Mouse (Mus musculus) lung, embryonic 14.5 days (tissue): ENCODE results near the gene Ppp1r12b. TPM values are rescaled to one million over a fixed set of nuclear protein-coding genes. Genes with fewer than 3 reads are reported as not detected.
A peak's percentile ranks its signal among the peaks of the same experiment; 100 is the strongest.

Source experiments
- ATAC-seq: fragments of 200-750 bp; cut with Nextera tagmentation; 2 replicates; pipeline ENCODE4 v1.8.0; 2017; ENCODE audit warnings: mild to moderate bottlenecking, moderate TSS enrichment, moderate library complexity; ENCODE audit not compliant: insufficient read depth
- DNase-seq: peaks from one replicate; pipeline ENCODE4 v3.0.0-alpha.2; 2015
- H3K27ac ChIP-seq: fragments of 300-500 bp; sonication (generic); 2 replicates; pipeline ENCODE4 v1.5.1; 2014; ENCODE audit warnings: low read depth, mild to moderate bottlenecking, moderate library complexity
- H3K27me3 ChIP-seq: fragments of 300-500 bp; sonication (generic); 2 replicates; pipeline ENCODE4 v1.6.1; 2014; ENCODE audit warnings: low read length, control low read depth; ENCODE audit not compliant: insufficient read depth
- H3K36me3 ChIP-seq: fragments of 300-500 bp; sonication (generic); 2 replicates; pipeline ENCODE4 v1.6.1; 2014; ENCODE audit warnings: control low read depth; ENCODE audit not compliant: insufficient read depth
- H3K4me1 ChIP-seq: fragments of 300-500 bp; sonication (generic); 2 replicates; pipeline ENCODE4 v1.6.1; 2014; ENCODE audit warnings: antibody characterized with exemption, control low read depth; ENCODE audit not compliant: insufficient read depth
- H3K4me2 ChIP-seq: fragments of 300-500 bp; sonication (generic); 2 replicates; pipeline ENCODE4 v1.6.1; 2014; ENCODE audit warnings: mild to moderate bottlenecking
- H3K4me3 ChIP-seq: fragments of 300-500 bp; sonication (generic); 2 replicates; pipeline ENCODE4 v1.5.1; 2014; ENCODE audit warnings: low read depth, low read length
- H3K9ac ChIP-seq: fragments of 300-500 bp; sonication (generic); 2 replicates; pipeline ENCODE4 v1.6.1; 2014
- H3K9me3 ChIP-seq: fragments of 300-500 bp; sonication (generic); 2 replicates; pipeline ENCODE4 v1.6.1; 2016; ENCODE audit warnings: low read depth, low read length, control low read depth
- CTCF ChIP-seq: IDR thresholded peaks from 2 replicates; pipeline ENCODE4 v1.5.1; 2016; ENCODE audit warnings: antibody characterized with exemption, low read depth
- WGBS: fragments of 180-500 bp; shearing (Covaris S2); extraction: QIAGEN DNeasy Blood & Tissue Kit; methylation state at CpG from one replicate; pipeline ENCODE4 v1.1.7; 2014; 5-methylcytosine and 5-hydroxymethylcytosine counted together
- polyA plus RNA-seq: library from polyadenylated mRNA; unstranded; fragments of >200 nt; fragmentation: Nextera tagmentation; extraction: Ambion mirVana; gene quantifications from 2 replicates; pipeline ENCODE4 v1.2.1, GENCODE M21; 2014

The Ppp1r12b gene
- polyA plus RNA-seq, 1 experiment from 2014 or later, result 11.5 TPM

DNA sequence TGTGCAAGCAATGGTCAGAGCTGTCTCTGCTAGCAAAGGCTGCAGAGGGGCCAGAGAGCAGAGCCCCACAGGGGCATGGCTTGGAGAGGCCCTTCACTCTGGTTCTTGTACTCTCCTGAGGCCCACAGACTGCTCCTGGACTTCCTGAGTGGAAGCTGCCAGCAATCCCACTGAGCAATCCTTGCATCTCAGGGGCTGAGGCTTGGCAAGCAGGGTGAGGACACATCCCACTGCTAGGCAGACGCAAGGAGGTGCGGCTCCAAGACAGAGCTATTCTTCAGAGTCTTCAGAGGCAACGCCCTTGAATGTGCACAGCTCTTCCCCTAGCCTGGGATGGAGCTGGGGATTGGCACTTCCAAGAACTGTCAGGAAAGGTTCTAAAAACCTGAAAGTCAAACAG is 198.5 kb downstream of the Ppp1r12b start:
- H3K36me3 ChIP-seq, result peaks cover 24% of the 10 kb centered on the region

DNA sequence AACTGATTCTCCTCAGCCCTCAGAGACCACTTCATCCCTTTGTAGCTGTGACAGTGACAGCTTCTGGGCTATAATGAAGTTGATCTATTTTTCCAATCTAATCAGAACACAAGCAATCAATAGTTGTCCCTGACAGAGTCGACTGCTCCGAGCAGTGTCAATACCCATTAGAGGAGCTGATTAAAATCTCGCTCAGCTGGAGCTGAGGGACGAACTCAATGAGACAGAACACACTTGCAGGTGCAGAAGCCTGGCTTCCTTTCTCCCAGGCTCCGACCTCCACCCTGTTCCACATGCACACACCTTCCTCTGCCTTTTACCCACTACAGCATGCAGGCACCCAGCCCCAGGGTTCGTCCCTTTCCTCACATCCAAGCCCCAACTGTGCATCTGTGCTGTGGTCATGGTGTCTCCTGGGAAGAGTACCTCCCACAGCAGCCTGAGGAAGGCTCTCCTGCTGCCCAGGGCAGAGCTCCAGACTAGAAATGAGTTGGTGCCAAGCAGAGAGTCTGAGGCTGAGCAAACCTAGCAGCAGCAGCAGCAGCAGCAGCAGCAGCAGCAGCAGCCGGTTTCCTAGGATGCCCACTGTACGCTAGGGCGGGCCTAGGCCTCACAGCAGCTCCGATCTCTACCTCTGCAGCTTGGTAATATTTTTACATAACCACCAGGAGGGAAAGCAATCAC is 199.4 kb downstream of the Ppp1r12b start:
- 66% methylated on average over 10 of the region's 10 CpGs for WGBS
- Histone ChIP-seq H3K27me3 (no peaks in the 10 kb centered on the region), H3K36me3 (peaks cover 24% of the 10 kb centered on the region), H3K27ac (no peak overlapping the region), H3K4me1 (peaks cover 35% of the 10 kb centered on the region), H3K4me3 (no peak overlapping the region), H3K9ac (no peak overlapping the region), H3K4me2 (no peak overlapping the region), H3K9me3 (no peaks in the 10 kb centered on the region)
- ATAC-seq, result no peak
- DNase-seq, result no peak
- no peak for TF ChIP-seq CTCF

More for the DNA sequence above, 198.5 kb downstream of the Ppp1r12b start:
- DNase-seq (no peak), ATAC-seq (no peak)
- H3K4me1 ChIP-seq, result peaks cover 35% of the 10 kb centered on the region
- TF ChIP-seq CTCF, result no peak
- no peaks in the 10 kb centered on the region for H3K9me3 ChIP-seq
- no peak overlapping the region for H3K4me3 ChIP-seq
- no peaks in the 10 kb centered on the region for H3K27me3 ChIP-seq
- 74% methylated on average over 3 of the region's 3 CpGs for WGBS
- H3K9ac ChIP-seq, result no peak overlapping the region
- no peak overlapping the region for H3K4me2 ChIP-seq
- H3K27ac ChIP-seq, result 0 out of 2 replicates have a peak overlapping the region, but pooled peaks have one; percentile 15

DNA sequence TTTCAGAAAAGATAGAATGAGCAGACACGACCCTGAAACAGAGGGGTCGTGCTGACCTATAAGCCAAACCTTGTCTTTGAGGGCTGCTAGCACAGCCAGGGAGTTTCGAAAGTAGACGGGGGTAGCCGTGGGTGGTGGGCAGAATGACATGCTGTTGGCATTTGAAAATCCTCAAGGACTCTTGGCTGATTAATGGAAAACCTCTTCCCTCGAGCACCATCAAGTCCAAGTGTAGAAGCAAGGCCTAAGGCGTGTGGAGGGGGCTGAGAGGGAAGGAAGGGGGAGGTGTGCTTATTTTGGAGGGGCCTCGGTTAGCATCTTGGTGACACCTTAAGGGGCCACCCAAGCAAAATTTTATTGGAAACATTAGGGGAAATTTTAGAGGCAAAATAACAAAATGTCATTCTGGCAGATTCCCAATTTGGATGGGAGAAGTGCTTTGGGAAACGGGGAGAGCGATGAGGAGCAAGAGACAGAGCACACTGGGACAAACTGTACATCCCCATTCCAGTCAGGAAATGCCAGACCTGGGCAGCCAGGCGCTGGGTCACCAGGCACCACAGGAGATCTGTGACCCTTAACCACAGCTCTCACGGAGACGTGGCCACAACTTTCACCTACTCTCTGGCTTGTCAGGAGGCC is 200.1 kb downstream of the Ppp1r12b start:
- no peak overlapping the region for H3K4me3 ChIP-seq
- DNase-seq, result peak; percentile 69
- peaks cover 24% of the 10 kb centered on the region for H3K36me3 ChIP-seq
- no peaks in the 10 kb centered on the region for H3K9me3 ChIP-seq
- peaks cover 35% of the 10 kb centered on the region for H3K4me1 ChIP-seq
- H3K9ac ChIP-seq, result 0 out of 2 replicates have a peak overlapping the region, but pooled peaks have one; percentile 6
- no peak for ATAC-seq
- no peak overlapping the region for H3K4me2 ChIP-seq
- 28% methylated on average over 13 of the region's 13 CpGs for WGBS
- 0 out of 2 replicates have a peak overlapping the region, but pooled peaks have one; percentile 42 for H3K27ac ChIP-seq
- no peak for TF ChIP-seq CTCF
- no peaks in the 10 kb centered on the region for H3K27me3 ChIP-seq

DNA sequence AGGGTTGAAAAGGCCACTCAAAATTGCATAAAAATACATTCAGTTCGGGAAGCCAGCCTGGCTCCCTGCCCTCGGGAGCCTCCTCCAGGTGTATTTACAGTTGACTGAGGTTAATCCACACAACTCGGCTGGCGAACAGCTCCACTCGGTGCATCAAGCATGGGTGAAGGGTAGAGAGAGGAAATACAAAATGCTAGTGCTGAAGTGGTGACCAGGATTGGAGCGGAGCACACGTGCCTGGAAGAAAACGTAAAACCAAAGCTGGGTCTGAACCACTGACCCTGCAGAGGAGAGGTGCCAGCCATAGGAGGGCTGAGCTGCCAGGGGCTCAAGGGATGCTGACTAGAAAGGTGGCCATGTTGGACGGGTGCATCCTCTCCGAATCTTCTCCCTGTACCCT is 200.9 kb downstream of the Ppp1r12b start:
- Histone ChIP-seq H3K4me2 (no peak overlapping the region), H3K4me1 (peaks cover 38% of the 10 kb centered on the region), H3K4me3 (no peak overlapping the region), H3K27me3 (no peaks in the 10 kb centered on the region), H3K27ac (peak overlapping the region; percentile 40; the same call in 1 of the 2 replicates), H3K9ac (no peak overlapping the region), H3K9me3 (no peaks in the 10 kb centered on the region), H3K36me3 (peaks cover 19% of the 10 kb centered on the region; the same call in 1 of the 2 replicates)
- DNase-seq, result no peak
- TF ChIP-seq CTCF, result no peak
- no peak for ATAC-seq
- WGBS, result 56% methylated on average over 10 of the region's 10 CpGs

DNA sequence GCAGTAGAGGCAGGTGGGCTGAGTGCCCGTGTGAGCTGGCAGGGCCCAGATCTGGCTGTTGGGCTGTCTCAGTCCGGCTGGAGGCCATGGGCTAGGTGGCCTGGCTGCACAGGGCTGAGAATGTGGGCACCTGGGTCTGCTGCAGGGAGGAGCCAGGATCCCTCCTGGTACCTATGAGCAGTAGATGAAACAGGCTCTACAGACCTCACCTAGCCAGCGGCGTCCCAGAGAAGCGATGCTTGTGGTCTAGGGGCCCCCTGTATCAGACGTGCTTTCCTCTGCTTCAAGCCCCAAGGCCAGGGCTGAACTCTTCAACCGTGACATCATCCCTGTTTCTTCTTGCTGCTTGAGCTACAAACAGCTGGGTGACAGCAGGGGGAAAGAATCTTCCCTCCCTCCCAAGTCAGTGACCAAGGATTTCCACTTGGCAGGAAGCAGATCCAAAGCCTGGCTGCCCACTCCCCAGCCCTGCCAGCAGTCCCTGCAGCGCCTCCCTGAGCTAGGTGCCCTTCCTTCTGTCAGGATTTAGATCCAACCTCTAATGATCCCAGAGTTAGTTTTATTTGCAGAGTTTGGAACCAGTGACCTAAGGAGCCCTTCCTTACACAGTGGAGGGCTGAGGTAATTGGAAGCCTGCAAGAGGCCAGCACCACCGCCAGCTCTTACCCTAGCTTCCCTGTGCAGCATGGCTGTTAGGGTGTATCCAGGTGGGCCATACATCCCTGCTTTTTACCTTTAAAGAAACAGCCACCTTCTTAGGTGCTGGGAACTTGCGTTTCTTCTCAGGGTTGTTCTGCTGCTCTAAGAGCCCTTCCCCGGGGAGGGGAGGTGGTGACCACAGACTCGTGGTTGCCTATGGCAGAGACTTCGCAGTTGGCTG is 201.8 kb downstream of the Ppp1r12b start:
- TF ChIP-seq CTCF, result no peak
- H3K4me2 ChIP-seq, result no peak overlapping the region
- DNase-seq, result peak; percentile 80
- H3K27ac ChIP-seq, result peak overlapping the region; percentile 71
- H3K9ac ChIP-seq, result peak overlapping the region; percentile 3; the same call in 1 of the 2 replicates
- peaks cover 41% of the 10 kb centered on the region for H3K4me1 ChIP-seq
- H3K4me3 ChIP-seq, result no peak overlapping the region
- 52% methylated on average over 13 of the region's 13 CpGs for WGBS
- H3K9me3 ChIP-seq, result no peaks in the 10 kb centered on the region
- H3K36me3 ChIP-seq, result peaks cover 11% of the 10 kb centered on the region; the same call in 1 of the 2 replicates
- peak; percentile 58 for ATAC-seq
- H3K27me3 ChIP-seq, result no peaks in the 10 kb centered on the region

DNA sequence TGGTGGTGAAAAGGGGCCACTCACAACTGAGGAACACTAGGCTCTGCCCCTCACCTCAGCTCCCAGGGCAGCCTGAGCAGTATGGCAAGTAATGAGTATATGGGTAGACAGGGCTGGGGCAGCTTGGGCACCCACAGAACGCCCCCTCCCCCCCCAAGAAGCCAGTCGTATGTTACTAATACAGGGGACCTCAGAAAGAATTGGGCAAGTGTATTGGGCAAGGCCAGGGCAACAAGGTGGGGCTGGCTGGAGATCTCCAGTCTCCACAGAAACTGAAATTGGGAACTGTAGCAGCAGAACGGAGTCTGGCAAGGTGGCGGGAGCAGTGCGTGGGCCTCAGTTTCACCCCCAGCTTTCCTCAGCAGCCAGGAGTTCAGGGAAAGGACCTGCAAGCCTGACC is 203.3 kb downstream of the Ppp1r12b start:
- DNase-seq (no peak), ATAC-seq (no peak)
- H3K4me1 ChIP-seq, result peaks cover 42% of the 10 kb centered on the region
- no peak overlapping the region for H3K27ac ChIP-seq
- no peak overlapping the region for H3K4me2 ChIP-seq
- H3K36me3 ChIP-seq, result peaks cover 3% of the 10 kb centered on the region; the same call in 1 of the 2 replicates
- 73% methylated on average over 5 of the region's 5 CpGs for WGBS
- no peak overlapping the region for H3K4me3 ChIP-seq
- TF ChIP-seq CTCF, result no peak
- no peaks in the 10 kb centered on the region for H3K9me3 ChIP-seq
- no peaks in the 10 kb centered on the region for H3K27me3 ChIP-seq
- no peak overlapping the region for H3K9ac ChIP-seq
